Mouse (Mus musculus): ENCODE data around the gene Rabl2.

DNA sequence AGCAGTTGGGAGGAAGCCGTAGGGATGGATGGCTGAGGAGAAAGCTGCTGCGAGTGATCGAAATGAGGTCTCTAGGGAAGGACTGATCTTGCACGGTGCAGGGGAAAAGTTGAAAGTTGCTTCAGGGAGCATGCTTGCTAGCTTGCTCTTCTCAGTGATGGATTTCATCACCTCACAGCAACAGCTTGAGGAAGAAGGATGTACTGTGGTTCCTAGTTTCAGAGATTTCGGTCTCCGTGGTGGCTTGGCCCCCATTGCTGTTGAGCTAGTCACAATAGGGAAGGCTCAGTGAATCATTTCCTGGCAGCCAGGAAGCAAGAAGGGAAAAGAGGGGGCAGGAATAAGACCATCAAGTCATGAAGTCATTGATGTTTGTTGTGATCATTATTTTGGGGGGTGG lies 36.1 kb downstream of the Rabl2 start:
- TF ChIP-seq POLR2A (IDR thresholded peaks at IDR 0.05; ENCODE audit: borderline replicate concordance, insufficient read depth, low read length) = no peak
- TF ChIP-seq CTCF (IDR thresholded peaks at IDR 0.05; ENCODE audit: borderline replicate concordance, insufficient read depth, low read depth, low read length) = no peak

Data from cerebellum, adult 2 months (tissue).